Mouse (Mus musculus) kidney, adult 2 months (tissue): Measurements from ENCODE around the gene Gm10382.

Experiments
- CTCF ChIP-seq: fragments of 200-500 bp; conservative IDR thresholded peaks from 2 replicates; pipeline ENCODE4 v1.5.1; 2011; ENCODE audit warnings: low read depth, mild to moderate bottlenecking, control low read depth, low read length, moderate library complexity, mixed read lengths; ENCODE audit not compliant: insufficient read depth, insufficient read length
- POLR2A ChIP-seq: fragments of 200-500 bp; IDR thresholded peaks from one replicate; pipeline ENCODE4 v1.6.1; 2011; ENCODE audit warnings: low read depth, low read length, control low read depth

- 0 out of 2 replicates have a peak, but pooled peaks have one; percentile 13 for TF ChIP-seq CTCF
- peak; percentile 24 for TF ChIP-seq POLR2A
Measured at GRCm38 (mm10) chr5:125340547-125341262, 48.4 kb upstream of the Gm10382 start, which contains the start of gene Scarb1.
